Mouse (Mus musculus) stomach, postnatal 0 days (tissue): Measurements from ENCODE around the gene Gsn.

Source experiments
- CTCF ChIP-seq: IDR thresholded peaks from 2 replicates; pipeline ENCODE4 v1.5.1; 2016; ENCODE audit warnings: antibody characterized with exemption, low read depth, mild to moderate bottlenecking, moderate library complexity
- EP300 ChIP-seq: optimal IDR thresholded peaks from 2 replicates; pipeline ENCODE3; 2016; ENCODE audit warnings: antibody characterized with exemption

DNA sequence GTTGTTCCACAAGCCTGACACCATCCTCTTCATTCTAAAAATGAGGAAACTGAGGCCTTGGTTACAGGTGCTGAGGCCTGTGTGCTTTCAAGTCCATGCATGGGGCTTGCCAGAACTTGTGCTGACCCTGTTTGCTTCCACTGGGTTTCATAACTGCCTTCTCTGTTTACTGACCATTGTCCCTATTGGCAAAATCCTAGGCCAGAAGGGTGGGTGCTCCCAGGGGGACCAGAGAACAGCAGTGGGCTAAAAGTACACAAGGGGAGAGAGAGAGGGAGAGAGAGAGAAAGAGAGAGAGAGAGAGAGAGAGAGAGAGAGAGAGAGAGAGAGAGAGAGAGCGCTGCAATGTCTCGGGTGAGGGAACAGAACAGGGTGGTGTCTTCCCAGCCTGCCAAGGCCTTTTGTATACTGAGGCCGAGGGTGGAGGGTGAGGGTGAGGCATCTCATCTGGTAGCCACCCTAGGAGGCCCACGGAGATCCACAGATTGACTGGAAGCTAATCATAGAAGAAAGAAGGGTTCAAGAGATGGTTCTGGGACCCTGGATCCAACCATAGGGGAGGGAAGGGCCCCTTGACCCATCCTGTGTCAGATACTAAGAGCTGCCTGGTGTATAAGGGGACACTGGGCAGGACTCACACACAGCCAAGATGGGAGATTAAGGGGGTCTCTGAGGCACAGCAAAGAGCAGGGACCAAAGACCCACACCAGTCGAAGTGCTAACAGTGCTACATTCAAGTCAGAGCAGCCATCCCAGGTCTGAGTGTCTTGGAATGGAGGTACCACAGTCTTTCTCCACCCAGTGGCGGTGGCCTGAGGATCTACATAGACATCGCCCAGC, 22.4 kb downstream of the Gsn start:
- TF ChIP-seq EP300 (no peak), CTCF (no peak)
